Mouse (Mus musculus): ENCODE measurements at regions not wholly inside any gene's neighbourhood (a gene's known extent, or its start where the extent isn't known, plus 50 kb on each side); places are given as distances from the start of the nearest gene placed in this dataset.

DNA sequence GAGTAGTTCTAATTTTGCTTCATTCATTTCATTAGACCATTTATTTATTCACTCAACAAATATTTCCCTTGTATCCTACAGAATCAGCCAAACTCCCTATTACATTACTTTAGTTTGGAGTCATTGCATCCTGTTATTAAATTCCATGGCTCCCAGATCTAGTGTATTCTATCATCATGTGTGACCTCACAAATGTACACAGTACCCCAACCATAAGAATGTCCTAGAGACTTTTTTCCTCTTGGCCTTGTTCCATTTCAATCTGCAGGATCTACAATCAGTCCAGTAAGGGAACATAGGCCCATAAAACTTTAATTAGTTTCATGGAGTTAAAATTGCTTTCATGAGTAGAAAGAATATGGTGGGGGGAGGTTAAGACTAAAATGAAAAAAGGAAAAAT is 301.2 kb downstream of the Cdk5rap2 start:
- TF ChIP-seq CTCF (conservative IDR thresholded peaks at IDR 0.05; ENCODE audit: low read length) (no peak), NANOG (IDR thresholded peaks at IDR 0.05; ENCODE audit: borderline replicate concordance, low read length) (no peak)

Data from E14TG2a.4 (cell line).